Mouse (Mus musculus): ENCODE data around the gene Ramp3.

The Ramp3 gene

DNA sequence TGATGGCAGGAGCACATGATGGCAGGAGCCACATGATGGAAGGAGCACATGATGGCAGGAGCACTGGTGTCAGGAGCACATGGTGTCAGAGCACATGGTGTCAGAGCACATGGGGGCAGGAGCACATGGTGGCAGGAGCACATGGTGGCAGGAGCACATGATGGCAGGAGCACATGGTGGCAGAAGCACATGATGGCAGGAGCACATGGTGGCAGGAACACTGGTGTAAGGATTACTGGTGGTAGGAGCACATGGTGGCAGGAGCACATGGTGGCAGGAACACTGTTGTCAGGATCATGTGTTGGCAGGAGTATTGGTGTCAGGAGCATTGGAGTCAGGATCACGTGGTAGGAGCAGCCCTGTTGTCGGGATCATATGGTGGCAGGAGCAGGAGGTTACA lies 52.1 kb downstream of the Ramp3 start:
- TF ChIP-seq POU5F1 (IDR thresholded peaks at IDR 0.05; ENCODE audit: borderline replicate concordance, low read length) (no peak), NANOG (IDR thresholded peaks at IDR 0.05; ENCODE audit: borderline replicate concordance, low read length) (no peak), CTCF (conservative IDR thresholded peaks at IDR 0.05; ENCODE audit: low read length) (no peak)
- no peak overlapping the region for H3K4me3 ChIP-seq (replicated peaks; ENCODE audit: low read length)
- peaks cover 54% of the 10 kb centered on the region for H3K9me3 ChIP-seq (ENCODE audit: low read length)
- peaks cover 4% of the 10 kb centered on the region; the same call in 1 of the 2 replicates for H3K4me1 ChIP-seq (replicated peaks; ENCODE audit: low read depth, low read length)
- peaks cover 15% of the 10 kb centered on the region for H3K27me3 ChIP-seq (ENCODE audit: insufficient read depth, low read length)
- peaks cover 4% of the 10 kb centered on the region; the same call in 1 of the 2 replicates for H3K36me3 ChIP-seq (ENCODE audit: insufficient read depth, low read length)

DNA sequence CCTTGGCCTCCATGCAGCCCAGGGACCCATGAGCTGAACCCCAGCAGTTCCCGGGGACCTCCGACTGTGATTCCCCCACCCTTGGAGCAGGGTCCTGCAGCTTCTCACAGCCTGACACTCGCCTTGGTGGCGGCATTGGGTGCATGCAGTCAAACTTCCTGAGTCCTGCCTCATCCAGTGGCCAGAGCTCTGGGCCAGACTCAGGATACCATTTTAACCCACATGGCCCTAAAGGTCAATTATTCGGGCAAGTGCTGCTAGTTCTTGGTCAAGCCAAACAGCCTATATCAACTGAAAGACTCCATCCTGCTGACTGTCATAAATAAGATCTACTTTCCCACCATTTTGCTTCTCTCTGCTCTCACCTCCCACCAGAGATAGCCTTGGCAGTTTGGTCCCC lies 62.4 kb downstream of the Ramp3 start:
- Histone ChIP-seq H3K36me3 (ENCODE audit: insufficient read depth, low read length) (no peaks in the 10 kb centered on the region), H3K27me3 (ENCODE audit: insufficient read depth, low read length) (no peaks in the 10 kb centered on the region), H3K4me3 (replicated peaks; ENCODE audit: low read length) (no peak overlapping the region), H3K4me1 (replicated peaks; ENCODE audit: low read depth, low read length) (0 out of 2 replicates have a peak, but pooled peaks cover 5% of the 10 kb centered on the region), H3K9me3 (ENCODE audit: low read length) (no peaks in the 10 kb centered on the region)
- no peak for TF ChIP-seq NANOG (IDR thresholded peaks at IDR 0.05; ENCODE audit: borderline replicate concordance, low read length)
- no peak for TF ChIP-seq CTCF (conservative IDR thresholded peaks at IDR 0.05; ENCODE audit: low read length)
- no peak for TF ChIP-seq POU5F1 (IDR thresholded peaks at IDR 0.05; ENCODE audit: borderline replicate concordance, low read length)

DNA sequence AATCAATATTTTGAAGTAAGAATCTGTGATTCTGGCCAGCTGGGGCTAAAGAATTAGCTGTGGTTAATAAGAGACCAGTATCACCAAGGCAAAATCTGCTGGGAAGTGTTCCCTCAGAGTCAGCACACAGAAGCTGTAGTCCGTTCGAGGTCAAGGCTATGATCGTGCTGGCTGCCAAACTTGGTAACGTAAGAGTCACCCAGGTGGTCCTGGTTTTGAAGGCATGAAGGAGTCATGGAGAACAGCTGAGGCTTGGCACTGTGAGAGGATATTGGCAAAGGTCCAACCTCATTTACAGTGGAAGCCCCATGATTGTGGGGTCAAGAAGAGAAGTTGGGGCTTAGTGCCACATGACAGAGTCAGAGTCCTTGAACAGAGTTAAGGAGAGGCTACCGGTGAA lies 68.6 kb downstream of the Ramp3 start:
- H3K4me1 ChIP-seq (replicated peaks; ENCODE audit: low read depth, low read length) = no peaks in the 10 kb centered on the region
- H3K27me3 ChIP-seq (ENCODE audit: insufficient read depth, low read length) = no peaks in the 10 kb centered on the region
- no peaks in the 10 kb centered on the region for H3K36me3 ChIP-seq (ENCODE audit: insufficient read depth, low read length)
- no peaks in the 10 kb centered on the region for H3K9me3 ChIP-seq (ENCODE audit: low read length)
- TF ChIP-seq CTCF (conservative IDR thresholded peaks at IDR 0.05; ENCODE audit: low read length) = no peak
- TF ChIP-seq NANOG (IDR thresholded peaks at IDR 0.05; ENCODE audit: borderline replicate concordance, low read length) = no peak
- no peak for TF ChIP-seq POU5F1 (IDR thresholded peaks at IDR 0.05; ENCODE audit: borderline replicate concordance, low read length)
- no peak overlapping the region for H3K4me3 ChIP-seq (replicated peaks; ENCODE audit: low read length)

All from E14TG2a.4 (cell line).